Mouse (Mus musculus) midbrain, postnatal 0 days (tissue): ENCODE measurements at regions not wholly inside any gene's neighbourhood (a gene's known extent, or its start where the extent isn't known, plus 50 kb on each side); places are given as distances from the start of the nearest gene placed in this dataset.

Experiments
- ATAC-seq: fragments of 200-750 bp; cut with Nextera tagmentation; 2 replicates; pipeline ENCODE4 v1.8.0; 2017; ENCODE audit warnings: moderate number of reproducible peaks, mild to moderate bottlenecking, moderate TSS enrichment, moderate library complexity; ENCODE audit not compliant: low FRiP score
- DNase-seq: peaks from one replicate; pipeline ENCODE4 v3.0.0-alpha.2; 2015; ENCODE audit warnings: low spot score
- H3K27ac ChIP-seq: fragments of 300-500 bp; sonication (generic); 2 replicates; pipeline ENCODE4 v1.5.1; 2014; ENCODE audit warnings: low read depth, mild to moderate bottlenecking, low read length, mixed read lengths
- H3K27me3 ChIP-seq: fragments of 300-500 bp; sonication (generic); 2 replicates; pipeline ENCODE4 v1.6.1; 2014; ENCODE audit warnings: low read length, control low read depth, mixed read lengths; ENCODE audit not compliant: insufficient read depth
- H3K36me3 ChIP-seq: fragments of 300-500 bp; sonication (generic); 2 replicates; pipeline ENCODE4 v1.6.1; 2014; ENCODE audit warnings: low read length, control low read depth, mixed read lengths; ENCODE audit not compliant: insufficient read depth
- H3K4me1 ChIP-seq: fragments of 300-500 bp; sonication (generic); 2 replicates; pipeline ENCODE4 v1.6.1; 2014; ENCODE audit warnings: mild to moderate bottlenecking, control low read depth, antibody characterized with exemption, low read length, mixed read lengths; ENCODE audit not compliant: insufficient read depth
- H3K4me2 ChIP-seq: fragments of 300-500 bp; sonication (generic); 2 replicates; pipeline ENCODE4 v1.6.1; 2014; ENCODE audit warnings: low read depth, mild to moderate bottlenecking, low read length, mixed read lengths; ENCODE audit not compliant: poor library complexity, severe bottlenecking
- H3K4me3 ChIP-seq: fragments of 300-500 bp; sonication (generic); 2 replicates; pipeline ENCODE4 v1.5.1; 2014; ENCODE audit warnings: low read depth, mild to moderate bottlenecking, low read length, moderate library complexity
- H3K9ac ChIP-seq: fragments of 300-500 bp; sonication (generic); replicated peaks from 2 replicates; pipeline ENCODE4 v1.6.1; 2014; ENCODE audit warnings: mild to moderate bottlenecking, low read length, moderate library complexity, mixed read lengths; ENCODE audit not compliant: poor library complexity, severe bottlenecking
- H3K9me3 ChIP-seq: fragments of 300-500 bp; sonication (generic); 2 replicates; pipeline ENCODE4 v1.6.1; 2016; ENCODE audit warnings: low read length, control low read depth
- CTCF ChIP-seq: IDR thresholded peaks from 2 replicates; pipeline ENCODE4 v1.5.1; 2016; ENCODE audit warnings: antibody characterized with exemption, mild to moderate bottlenecking
- WGBS: fragments of 180-500 bp; shearing (Covaris S2); extraction: QIAGEN DNeasy Blood & Tissue Kit; methylation state at CpG from one replicate; pipeline ENCODE4 v1.1.7; 2014; 5-methylcytosine and 5-hydroxymethylcytosine counted together

DNA sequence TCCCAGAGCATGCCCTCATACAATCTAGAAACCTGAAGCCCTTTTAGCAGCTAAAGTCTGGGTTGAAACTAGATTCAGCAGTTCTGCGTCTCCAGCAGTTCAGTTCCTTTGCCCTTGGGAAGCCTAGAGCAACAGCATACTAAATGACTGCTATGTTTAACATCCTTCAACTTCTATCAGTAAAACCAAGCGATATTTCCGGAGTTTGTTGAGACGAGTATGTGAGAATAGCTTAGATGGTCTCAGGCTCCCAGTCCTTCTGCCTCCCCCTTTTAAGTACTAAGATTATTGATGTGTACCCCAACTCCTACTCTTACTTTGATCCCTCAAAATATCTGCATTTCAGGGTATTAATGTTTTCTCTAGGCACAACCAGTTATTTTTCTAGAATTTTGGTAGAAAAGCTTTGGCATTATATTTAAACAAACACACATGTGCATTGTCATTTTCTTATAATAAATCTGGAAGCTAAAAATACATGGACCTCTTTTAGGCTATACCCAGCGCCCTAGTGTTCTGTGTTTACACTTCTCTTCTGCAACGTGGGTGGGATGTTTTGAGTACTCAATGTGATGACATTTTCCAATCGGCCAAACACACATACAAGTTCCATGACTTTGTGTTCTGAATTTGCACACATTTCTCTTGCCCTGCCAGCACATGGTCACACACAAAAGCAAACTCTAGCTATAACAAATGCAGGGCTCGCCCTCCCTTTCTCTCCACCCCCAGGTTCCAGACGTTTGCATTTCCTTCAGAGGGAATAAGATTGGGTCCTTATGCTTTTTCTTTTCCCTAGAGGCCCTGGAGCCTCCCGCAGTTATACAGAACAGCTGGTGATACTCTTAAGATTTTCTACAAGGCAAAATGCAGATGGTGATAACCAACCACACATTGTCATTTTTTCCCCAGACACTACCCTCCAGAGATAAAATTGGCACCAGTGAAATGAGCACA, 388.2 kb upstream of the Htr2a start:
- no peak for DNase-seq

DNA sequence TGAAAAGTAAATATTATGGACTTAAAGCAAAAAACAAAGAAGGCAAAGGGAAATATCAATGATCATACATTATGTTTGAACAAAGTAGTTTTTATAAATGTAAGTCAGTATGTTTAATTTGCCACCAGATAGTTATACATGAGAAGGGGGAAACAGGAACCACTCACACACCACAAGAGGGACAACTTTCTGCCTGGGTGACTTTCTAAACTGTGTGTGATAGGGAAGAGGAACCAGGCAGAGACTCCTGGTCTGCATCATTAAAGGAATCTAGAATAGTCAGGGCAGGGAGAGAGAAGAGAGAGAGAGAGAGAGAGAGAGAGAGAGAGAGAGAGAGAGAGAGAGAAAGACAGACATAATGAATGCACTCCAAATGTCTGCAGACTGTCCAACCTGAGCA, 385.6 kb upstream of the Htr2a start:
- DNase-seq = no peak
- no peak overlapping the region for H3K27ac ChIP-seq

More for the DNA sequence above, 388.2 kb upstream of the Htr2a start:
- H3K4me1 ChIP-seq = no peaks in the 10 kb centered on the region
- no peak overlapping the region for H3K9ac ChIP-seq
- H3K9me3 ChIP-seq = no peaks in the 10 kb centered on the region
- no peaks in the 10 kb centered on the region for H3K27me3 ChIP-seq
- TF ChIP-seq CTCF = no peak
- no peak for ATAC-seq
- H3K4me3 ChIP-seq = no peak overlapping the region
- H3K36me3 ChIP-seq = no peaks in the 10 kb centered on the region
- H3K4me2 ChIP-seq = no peak overlapping the region
- H3K27ac ChIP-seq = no peak overlapping the region
- WGBS = 66% methylated on average over 10 of the region's 10 CpGs

DNA sequence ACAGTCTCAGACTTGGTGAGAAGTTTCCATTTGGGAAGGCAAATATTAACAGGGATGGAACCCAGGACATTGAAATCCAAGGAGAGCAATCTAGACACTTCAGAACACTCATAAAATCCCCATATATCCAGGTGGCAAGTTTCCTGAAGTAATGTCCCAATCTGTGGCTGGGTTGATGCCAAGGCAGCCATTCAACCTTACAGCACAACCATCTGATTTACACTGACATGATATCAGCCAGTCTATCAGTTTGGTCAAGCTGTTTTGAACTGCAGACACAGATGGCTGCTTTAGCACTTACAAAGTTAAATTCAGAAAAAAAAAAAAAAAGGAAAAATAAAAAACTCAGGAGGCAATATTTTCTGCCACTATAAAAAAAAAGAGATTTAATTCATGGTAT, 381.2 kb upstream of the Htr2a start:
- DNase-seq (peak; percentile 32), ATAC-seq (no peak)
- TF ChIP-seq CTCF = no peak
- Histone ChIP-seq H3K27me3 (no peaks in the 10 kb centered on the region), H3K9ac (no peak overlapping the region), H3K4me1 (no peaks in the 10 kb centered on the region), H3K4me2 (no peak overlapping the region), H3K36me3 (no peaks in the 10 kb centered on the region), H3K4me3 (no peak overlapping the region), H3K9me3 (no peaks in the 10 kb centered on the region), H3K27ac (no peak overlapping the region)

More for the DNA sequence above, 385.6 kb upstream of the Htr2a start:
- H3K4me3 ChIP-seq = no peak overlapping the region
- no peak overlapping the region for H3K4me2 ChIP-seq
- TF ChIP-seq CTCF = no peak
- ATAC-seq = no peak
- no peaks in the 10 kb centered on the region for H3K9me3 ChIP-seq
- no peak overlapping the region for H3K9ac ChIP-seq
- H3K4me1 ChIP-seq = no peaks in the 10 kb centered on the region
- H3K36me3 ChIP-seq = no peaks in the 10 kb centered on the region
- H3K27me3 ChIP-seq = no peaks in the 10 kb centered on the region

DNA sequence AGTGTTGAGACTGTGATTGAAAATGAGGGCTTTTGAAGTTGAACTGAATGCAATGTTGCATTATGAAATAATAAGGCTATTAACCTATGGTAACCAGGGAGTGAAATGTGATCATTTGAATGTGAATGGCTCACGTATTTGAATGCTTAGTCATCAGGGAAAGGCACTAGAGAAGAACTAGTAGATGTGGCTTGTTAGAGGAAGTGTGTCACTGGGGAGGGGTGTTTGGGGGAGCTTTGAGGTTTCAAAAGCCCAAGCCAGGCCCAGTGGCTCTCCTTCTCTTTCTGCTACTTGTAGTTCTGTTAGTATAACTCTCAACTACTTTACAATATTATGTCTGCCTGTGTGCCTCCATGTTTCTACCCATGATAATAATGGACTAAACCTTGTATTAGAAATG, 373.6 kb upstream of the Htr2a start:
- Histone ChIP-seq H3K4me3 (no peak overlapping the region), H3K4me1 (no peaks in the 10 kb centered on the region), H3K36me3 (no peaks in the 10 kb centered on the region), H3K27ac (no peak overlapping the region), H3K9ac (no peak overlapping the region), H3K9me3 (no peaks in the 10 kb centered on the region), H3K4me2 (no peak overlapping the region), H3K27me3 (no peaks in the 10 kb centered on the region)
- no peak for DNase-seq
- TF ChIP-seq CTCF = no peak
- 50% methylated on average over 1 of the region's 1 CpGs for WGBS
- ATAC-seq = no peak

DNA sequence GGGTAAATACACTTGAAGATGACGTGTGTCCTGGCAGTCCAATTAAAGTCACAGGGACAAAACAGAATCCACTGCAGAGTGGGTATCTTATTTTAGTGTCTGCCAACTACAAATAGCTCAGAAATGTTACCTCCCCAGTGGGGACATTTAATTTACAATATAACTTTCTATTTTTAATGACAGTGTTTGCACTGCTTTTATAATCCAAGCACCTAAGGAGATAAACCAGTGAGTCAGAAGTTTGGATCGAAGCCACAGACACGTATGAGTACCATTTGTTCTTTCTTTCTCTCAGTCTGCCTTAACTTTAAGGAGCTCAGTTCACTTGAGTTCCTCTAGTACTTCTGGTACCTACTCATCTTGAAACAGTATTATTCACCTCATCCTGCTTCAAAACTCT, 346.1 kb upstream of the Htr2a start:
- TF ChIP-seq CTCF = no peak
- no peaks in the 10 kb centered on the region for H3K27me3 ChIP-seq
- DNase-seq = no peak
- no peak overlapping the region for H3K4me2 ChIP-seq
- ATAC-seq = no peak
- H3K9ac ChIP-seq = no peak overlapping the region
- H3K36me3 ChIP-seq = no peaks in the 10 kb centered on the region
- no peak overlapping the region for H3K4me3 ChIP-seq
- H3K27ac ChIP-seq = no peak overlapping the region
- 91% methylated on average over 3 of the region's 3 CpGs for whole genome bisulfite sequencing
- H3K4me1 ChIP-seq = no peaks in the 10 kb centered on the region
- H3K9me3 ChIP-seq = no peaks in the 10 kb centered on the region

DNA sequence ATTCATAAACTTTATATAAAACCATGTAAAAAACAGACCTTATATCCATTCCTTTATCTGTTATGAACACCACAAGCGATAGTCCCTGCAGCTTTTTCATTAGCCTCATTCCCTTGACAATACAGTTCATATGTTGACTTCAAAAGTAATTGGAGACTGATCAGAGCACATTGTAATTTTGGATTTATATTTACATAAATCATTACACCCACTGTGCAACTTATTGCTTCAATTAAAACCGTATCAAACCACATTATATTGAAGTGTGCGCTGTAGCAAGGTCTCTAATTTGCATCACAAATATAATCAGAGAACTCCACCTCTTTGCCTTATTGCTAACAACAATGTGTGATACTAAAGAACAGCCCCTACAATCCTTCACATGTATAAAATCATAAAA, 336.2 kb upstream of the Htr2a start:
- Histone ChIP-seq H3K4me1 (no peaks in the 10 kb centered on the region), H3K36me3 (no peaks in the 10 kb centered on the region), H3K9me3 (no peaks in the 10 kb centered on the region), H3K9ac (no peak overlapping the region), H3K4me2 (no peak overlapping the region), H3K27me3 (no peaks in the 10 kb centered on the region), H3K4me3 (no peak overlapping the region), H3K27ac (no peak overlapping the region)
- TF ChIP-seq CTCF = no peak
- DNase-seq = peak; percentile 32
- WGBS = 57% methylated on average over 3 of the region's 3 CpGs
- no peak for ATAC-seq
